Mouse (Mus musculus) kidney, postnatal 10 days (tissue): ENCODE measurements around the gene Dnaja3.
"Not testable (repeated sequence)": the region's sequence is repeated elsewhere in the genome, so short reads cannot be mapped to it uniquely, and the experiment has no call there.

Experiments
- DNase-seq: peaks from one replicate; pipeline ENCODE4 v3.0.0; 2021; ENCODE audit warnings: mixed read lengths

The Dnaja3 gene

DNA sequence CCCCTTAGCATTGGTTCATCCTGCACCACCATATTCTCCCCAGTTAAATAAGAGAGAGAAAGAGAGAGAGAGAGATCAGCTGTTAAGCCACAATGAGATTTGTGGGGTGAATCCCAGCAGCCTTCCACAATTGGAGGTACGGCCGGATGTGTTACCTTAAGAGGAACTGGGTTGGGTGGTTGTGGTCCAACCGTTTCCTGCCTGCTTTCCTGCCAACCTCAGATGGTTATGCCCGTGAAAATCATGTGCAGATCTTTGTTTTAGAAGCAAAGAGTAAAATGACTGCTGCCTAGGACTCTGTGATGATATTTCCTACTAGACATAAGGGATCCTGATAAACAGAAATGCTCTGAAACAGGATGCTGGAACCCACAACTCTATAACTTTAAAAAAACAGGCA, 34.3 kb downstream of the Dnaja3 start:
- no peak for DNase-seq

GRCm38 (mm10) chr16:4676836-4677235, 37.0 kb downstream of the Dnaja3 start:
- no peak for DNase-seq

DNA sequence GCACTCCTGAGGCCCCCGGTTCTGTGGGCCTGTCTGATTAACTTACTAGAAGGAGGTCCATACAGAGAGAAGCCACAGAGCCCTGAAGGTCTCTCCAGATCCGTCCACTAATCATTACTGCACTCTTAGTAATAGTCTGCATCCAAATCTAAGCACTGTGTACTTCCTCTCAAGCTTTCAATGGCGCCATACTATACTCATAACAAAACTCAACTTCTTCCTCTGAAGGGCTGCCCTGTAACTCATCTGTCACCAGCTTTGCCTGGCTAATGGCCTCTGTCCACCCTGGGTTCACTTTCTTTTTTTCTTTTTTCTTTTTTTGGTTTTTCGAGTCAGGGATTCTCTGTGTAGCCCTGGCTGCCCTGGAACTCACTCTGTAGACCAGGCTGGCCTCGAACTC, 38.3 kb downstream of the Dnaja3 start:
- DNase-seq, result no peak

GRCm38 (mm10) chr16:4679121-4680018, 39.6 kb downstream of the Dnaja3 start, which contains the start of gene Coro7:
Coro7 (minus strand) TSS chr16:4679777.
- peak; percentile 94 for DNase-seq

GRCm38 (mm10) chr16:4680922-4681455, 41.2 kb downstream of the Dnaja3 start:
- not testable (repeated sequence) for DNase-seq

GRCm38 (mm10) chr16:4682628-4683179, 42.9 kb downstream of the Dnaja3 start:
- DNase-seq, result no peak

GRCm38 (mm10) chr16:4683193-4683580, 43.4 kb downstream of the Dnaja3 start:
- no peak for DNase-seq

DNA sequence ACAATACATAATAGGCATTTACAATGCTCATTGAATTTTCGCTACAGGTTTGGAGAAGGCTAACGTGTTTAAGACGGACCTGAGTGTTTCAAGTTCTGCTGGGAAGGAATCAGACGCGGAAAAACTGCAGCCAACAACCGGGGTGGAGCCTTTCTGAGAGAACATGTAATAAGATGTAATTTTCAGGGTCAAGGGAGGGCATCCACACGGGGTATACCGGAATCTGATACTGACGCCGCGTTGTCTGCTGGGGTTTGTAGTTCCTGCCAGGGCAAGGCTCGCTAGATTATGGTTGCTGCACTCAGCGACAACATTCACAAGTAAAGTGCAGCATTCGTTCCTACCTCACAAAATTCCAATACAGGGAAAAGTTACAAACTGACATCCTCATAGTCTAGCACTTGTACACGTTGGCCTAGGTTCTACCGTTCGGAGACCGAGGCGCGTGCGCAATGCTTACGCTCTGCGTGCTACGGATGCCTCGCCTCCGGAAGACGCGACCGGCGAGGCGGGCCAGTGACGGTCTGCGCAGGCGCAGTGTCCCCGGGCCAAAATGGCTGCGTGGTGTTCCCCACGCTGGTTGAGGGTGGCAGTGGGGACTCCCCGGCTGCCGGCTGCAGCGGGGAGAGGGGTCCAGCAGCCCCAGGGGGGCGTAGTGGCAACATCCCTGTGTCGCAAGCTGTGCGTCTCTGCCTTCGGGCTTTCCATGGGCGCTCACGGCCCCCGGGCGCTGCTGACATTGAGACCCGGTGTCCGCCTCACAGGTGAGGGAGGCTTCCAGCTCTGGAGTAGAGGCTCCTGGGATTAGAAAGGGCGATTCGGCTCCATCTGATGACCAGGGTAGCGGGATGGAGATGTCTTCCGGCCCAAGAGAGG, 44.0 kb downstream of the Dnaja3 start:
- peak; percentile 98 for DNase-seq

DNA sequence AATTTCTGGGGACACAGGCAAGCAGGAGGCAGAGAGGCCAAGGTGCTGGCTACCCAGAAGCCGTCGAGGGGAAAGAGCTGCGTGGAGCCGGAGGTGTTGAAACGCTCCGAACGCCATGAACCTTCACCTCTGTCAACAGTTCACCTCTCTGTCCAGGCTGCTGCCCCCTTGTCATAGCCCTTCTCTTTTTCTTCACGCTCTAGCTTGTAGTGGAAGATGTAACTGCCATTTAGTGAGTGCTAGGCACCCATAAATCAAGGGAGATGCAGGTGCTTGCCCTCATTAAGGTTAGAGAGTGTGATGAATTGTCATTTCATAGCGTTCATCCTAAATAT, 44.6 kb downstream of the Dnaja3 start:
- no peak for DNase-seq

DNA sequence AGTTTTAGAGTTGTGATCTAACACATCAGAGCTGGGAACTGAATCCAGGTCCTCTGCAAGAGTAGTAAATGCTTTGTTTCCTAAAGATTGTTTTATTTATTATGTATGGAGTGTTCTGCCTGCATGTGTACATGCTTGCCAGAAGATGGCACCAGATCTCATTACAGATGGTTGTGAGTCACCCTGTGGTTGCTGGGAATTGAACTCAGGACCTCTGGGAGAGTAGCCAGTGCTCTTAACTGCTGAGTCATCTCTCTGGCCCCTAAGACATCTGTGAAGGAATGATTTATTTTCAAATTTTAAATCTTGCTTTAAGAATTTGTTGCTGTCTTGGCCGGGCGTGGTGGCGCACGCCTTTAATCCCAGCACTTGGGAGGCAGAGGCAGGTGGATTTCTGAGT, 49.6 kb downstream of the Dnaja3 start:
- DNase-seq, result not testable (repeated sequence)

DNA sequence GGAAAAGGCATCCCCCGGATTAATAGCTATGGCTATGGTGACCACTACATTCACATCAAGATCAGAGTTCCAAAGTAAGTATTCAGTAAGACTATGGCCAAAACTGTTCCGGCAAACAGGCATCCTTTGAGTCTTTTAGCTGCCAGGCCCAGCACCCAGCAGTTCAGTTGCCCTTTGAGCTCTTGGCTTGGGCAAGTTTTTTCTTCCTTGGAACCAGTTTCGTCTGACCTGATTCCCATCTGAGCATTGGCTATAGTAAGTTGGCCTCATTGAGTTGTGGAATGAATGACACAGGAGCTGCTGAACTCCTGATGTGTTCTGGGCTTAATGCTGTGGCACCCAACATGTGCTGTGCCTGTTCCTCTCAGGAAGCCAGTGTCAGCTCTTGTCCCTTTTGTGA, 61.4 kb downstream of the Dnaja3 start:
- DNase-seq, result no peak

GRCm38 (mm10) chr16:4702646-4703045, 62.9 kb downstream of the Dnaja3 start:
- no peak for DNase-seq

GRCm38 (mm10) chr16:4705541-4705940, 65.8 kb downstream of the Dnaja3 start:
- no peak for DNase-seq

DNA sequence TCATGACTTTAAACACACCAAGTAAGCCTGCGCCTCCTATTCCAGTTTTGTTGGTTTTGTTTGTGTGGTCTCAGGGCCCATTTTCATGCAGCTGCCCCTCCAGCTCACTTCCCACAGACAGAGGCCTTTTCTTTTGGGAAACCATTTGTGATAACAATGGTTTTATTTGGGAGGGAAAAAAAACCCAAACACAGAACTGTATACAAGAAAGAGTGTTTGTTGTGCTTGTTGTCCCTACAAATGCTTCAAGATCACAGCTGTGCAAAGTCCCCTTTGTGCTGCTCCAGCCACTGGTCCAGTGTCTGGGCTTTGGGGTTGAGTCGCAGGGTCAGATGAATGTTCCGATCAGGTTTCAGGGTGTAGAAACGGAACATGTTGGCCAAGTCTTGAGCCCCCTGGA, 71.4 kb downstream of the Dnaja3 start:
- DNase-seq, result no peak

DNA sequence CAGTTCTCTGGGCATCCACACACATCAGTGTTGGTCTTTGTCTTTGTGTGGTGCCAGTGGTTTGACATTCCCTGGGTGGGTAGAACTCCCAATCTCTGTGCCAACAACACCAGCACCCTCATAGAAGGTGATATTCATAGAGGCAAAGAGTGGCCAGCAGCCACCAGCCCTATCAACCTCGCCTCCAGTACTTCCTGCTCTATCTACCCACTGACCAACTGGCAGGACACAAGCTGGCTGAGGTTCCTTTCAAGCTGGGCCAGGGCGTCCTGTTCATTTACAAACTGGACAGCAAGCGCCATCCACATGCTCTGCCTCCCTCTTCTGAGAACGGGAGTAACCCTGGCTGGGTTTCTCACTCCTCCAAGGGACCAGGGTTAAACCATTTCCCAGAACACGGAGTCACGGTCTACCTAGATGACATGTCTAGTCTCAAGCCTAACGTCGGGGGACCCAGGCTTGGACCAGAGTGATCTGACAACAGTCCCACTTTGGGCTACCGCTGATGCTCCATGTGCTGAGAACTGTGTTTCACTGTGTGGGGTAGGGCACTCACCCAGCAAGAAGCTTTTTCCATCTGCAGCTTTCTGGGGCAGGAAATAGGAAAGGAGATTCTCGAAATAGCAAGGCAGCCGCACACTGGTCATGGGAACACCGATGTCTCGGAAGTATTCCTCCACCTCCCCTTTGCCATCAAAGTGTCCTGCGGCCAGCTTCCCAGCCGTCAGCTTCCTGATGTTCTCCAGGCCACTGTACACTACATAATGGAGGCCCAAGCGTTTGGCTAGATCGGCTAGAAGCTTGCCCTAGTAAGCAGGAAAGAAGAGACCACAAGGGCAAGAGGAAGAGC, 74.3 kb downstream of the Dnaja3 start:
- no peak for DNase-seq

GRCm38 (mm10) chr16:4717866-4718265, 78.1 kb downstream of the Dnaja3 start:
- no peak for DNase-seq

- peak; percentile 74 for DNase-seq
Measured at GRCm38 (mm10) chr16:4718753-4719518, 79.1 kb downstream of the Dnaja3 start, which contains the start of gene Nmral1. Nmral1 (minus strand) TSS chr16:4719356.

DNA sequence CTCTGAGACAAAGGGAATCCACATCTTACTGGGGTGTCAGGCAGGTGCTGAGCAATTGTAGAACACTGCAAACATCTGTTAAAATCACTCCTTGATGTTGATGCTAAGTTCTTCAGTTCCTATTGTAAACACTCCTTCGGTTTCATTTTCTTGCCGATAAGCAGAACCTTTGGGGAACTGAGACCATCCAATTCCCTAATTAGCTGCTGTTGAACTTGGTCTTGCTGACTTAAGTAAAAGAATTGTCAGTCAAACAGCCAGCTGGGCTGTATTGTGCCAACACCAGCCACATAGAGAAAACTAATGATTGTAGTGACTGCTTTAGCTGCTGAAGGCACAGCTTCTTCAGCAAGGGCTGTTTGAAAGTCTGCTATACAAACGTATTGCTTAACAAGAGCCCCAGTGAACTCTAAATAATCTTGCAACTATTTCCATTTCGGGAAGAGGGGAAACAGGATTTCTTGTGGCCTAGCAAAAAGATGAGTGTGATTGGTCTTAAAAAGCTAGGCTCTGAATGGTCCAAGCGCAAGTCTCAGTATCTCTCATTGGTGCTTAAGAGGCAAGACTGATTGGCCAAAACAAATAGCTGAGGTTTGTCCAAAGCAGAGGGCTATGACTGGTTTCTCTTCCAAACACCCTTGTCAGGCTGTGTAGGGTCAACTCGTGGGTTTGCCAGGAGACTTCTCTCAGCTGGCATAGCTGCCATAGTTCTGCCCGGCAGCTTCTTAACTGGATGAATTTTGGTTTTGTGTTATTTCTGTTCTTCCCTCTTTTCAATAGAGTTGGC, 82.5 kb downstream of the Dnaja3 start:
- no peak for DNase-seq

GRCm38 (mm10) chr16:4722915-4723209, 83.1 kb downstream of the Dnaja3 start:
- DNase-seq, result no peak

DNA sequence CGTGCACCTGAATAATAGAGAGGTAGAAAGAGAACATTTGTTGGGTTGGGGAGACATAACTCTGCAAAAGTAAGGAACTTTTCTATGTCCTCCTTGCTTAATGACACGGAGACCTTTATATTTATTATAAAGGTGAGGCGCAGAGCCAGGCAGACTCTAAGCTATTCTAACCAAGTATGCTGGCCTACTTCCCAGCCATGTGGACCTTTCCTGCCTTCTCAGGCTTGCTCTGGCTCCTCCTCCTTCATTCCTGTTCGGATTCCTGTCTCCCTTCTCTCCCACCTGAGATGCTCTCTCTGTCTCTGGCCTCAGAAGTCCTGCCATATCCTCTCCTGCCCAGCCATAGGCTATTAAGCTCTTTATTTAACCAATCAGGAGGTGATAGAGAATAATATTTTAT, 85.5 kb downstream of the Dnaja3 start:
- peak; percentile 28 for DNase-seq
